Mouse (Mus musculus) T-helper 17 cell (primary cell): Measurements from ENCODE around the gene Vmn1r218.
"Not testable (repeated sequence)": the region's sequence is repeated elsewhere in the genome, so short reads cannot be mapped to it uniquely, and the experiment has no call there.

Source experiments
- in situ Hi-C, 2 experiments: fragments of 300-600 bp; cut with MboI, MseI; formaldehyde crosslinking; loops; 1 replicate in 1 of 2; 2 replicates in 1 of 2; pipeline ENCODE4 v1.15.1; 2025; ENCODE audit warnings: high pct_unique_total_duplicates in 2 of 2

Vmn1r218 gene

GRCm38 (mm10) chr13:23133099-23133498 lies at the start of gene Vmn1r218:
Gene Vmn1r218, plus strand, starts transcription at chr13:23133155.
- in situ Hi-C loops: no loop called here

DNA sequence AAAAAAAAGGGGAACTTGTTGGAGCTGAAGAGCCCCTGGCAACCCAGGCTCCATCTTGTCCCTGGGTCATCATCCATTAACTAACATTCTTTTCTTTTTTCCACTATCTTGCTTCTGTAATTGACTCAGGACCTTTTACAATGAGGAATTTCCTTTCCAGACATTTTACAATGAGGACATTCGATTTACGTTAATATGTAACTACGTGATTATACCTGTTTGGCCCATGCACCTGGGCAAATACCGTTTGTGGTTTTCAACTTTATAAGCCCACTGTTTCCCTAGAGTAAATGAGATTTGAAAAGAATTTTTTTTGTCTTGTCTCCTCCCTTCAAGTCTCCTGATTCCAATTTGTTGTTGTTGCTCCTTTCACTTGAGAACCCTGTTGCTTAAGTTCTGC lies 38.6 kb upstream of the Vmn1r218 start:
- in situ Hi-C loops: no loop called here

DNA sequence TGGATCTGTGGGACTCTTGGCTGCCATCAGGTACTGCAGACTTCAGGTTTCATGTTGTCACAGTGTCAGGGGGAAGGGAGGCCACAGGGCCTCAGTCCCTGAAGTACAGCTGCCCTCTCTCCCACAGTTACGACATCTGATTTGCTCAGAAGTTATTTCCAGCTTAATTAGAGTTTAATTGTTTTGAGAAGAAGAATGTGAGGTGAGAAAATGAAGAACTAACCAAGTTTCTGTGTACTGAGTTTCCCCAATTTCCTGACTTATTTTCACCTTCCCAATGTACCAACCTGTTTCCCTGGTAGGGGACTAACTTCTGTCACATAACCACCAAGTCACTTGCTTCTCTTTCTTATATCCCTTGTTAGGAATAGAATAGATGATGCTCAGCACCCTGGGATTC lies 14.8 kb upstream of the Vmn1r218 start, which contains the start of gene Vmn1r217:
TSS of gene Vmn1r217 (minus strand) at position 101 of the 400 bp plus-strand sequence.
- in situ Hi-C loops: not testable (repeated sequence)

- in situ Hi-C loops: no loop called here
These were observed 12.3 kb upstream of the Vmn1r218 start for GRCm38 (mm10) chr13:23120611-23121010.

DNA sequence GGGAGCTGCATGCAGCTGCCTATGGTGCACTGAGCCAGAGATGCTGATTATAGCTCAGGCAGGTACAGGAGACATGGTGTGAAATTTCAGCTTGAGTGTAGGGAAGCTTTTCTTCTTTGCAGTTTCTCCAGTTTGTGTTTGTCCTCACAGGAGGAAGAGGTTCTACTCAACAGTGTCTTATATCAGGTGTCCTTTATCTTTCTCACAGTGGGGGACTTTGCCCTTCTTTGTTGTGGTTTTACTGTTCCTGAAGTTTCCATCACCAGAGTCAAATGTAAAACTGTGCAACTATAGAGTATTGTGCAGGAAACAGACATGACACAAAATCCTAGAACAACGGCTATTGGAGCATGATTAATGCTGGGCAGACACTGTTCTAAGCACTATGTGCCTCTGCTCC lies 546 bp downstream of the Vmn1r218 start:
- in situ Hi-C loops: no loop called here

DNA sequence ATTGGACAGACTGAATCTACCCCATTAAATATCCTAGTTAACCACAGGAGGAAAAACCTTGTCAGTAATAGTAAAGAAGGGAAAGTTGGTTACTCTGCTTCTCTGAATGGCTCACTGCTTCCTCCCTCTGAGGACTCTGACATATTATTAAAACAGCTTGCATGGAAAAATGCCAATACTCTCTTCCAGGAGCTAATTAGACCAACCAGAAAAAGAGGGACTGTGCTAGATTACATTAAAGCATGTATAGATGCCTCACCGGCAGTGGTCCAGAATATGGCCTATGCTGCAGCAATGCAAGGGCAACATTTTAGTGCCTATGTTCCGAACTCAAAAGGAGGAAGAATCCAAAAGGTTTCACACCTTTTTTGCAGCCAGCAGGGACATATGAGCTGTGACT lies 5.9 kb downstream of the Vmn1r218 start:
- in situ Hi-C loops: no loop called here

- in situ Hi-C loops: no loop called here
These were observed 24.9 kb downstream of the Vmn1r218 start for GRCm38 (mm10) chr13:23157848-23158247.

GRCm38 (mm10) chr13:23159012-23159411 lies 26.1 kb downstream of the Vmn1r218 start, which contains the start of gene Vmn1r219:
Gene Vmn1r219, plus strand, starts transcription at chr13:23159312.
- in situ Hi-C loops: no loop called here

- in situ Hi-C loops: not testable (repeated sequence)
These were observed 33.5 kb downstream of the Vmn1r218 start for GRCm38 (mm10) chr13:23166471-23166870.

- in situ Hi-C loops: loop anchor here in 1 of 2 experiments (10.0 kb wide), 1 partner anchor 1293 kb away; no protein-coding TSS in a partner anchor
These were observed 54.9 kb downstream of the Vmn1r218 start, which contains the start of gene Vmn1r220 for GRCm38 (mm10) chr13:23187875-23188274. Gene Vmn1r220, minus strand, starts transcription at chr13:23187975.
